Mouse (Mus musculus) hematopoietic stem cell, adult 5-6 weeks (primary cell): Measurements from ENCODE around the gene Pias3. TPM values are rescaled to one million over a fixed set of nuclear protein-coding genes. Genes with fewer than 3 reads are reported as not detected.
"Not testable (repeated sequence)": the region's sequence is repeated elsewhere in the genome, so short reads cannot be mapped to it uniquely, and the experiment has no call there.

Source experiments
- ATAC-seq, 2 experiments: fragments of 125-278 bp in 1 of 2; replicated peaks in 1 of 2; 2 replicates each; pipeline ENCODE4 v1.8.0; 2016 to 2017; ENCODE audit warnings: inconsistent platforms in 2 of 2, mild to moderate bottlenecking in 2 of 2, moderate number of reproducible peaks in 2 of 2, low read depth in 1 of 2, moderate TSS enrichment in 1 of 2; ENCODE audit not compliant: low FRiP score in 2 of 2, poor library complexity in 2 of 2, severe bottlenecking in 2 of 2, insufficient read depth in 1 of 2, low TSS enrichment in 1 of 2
- total RNA-seq: library from RNA; stranded (forward); fragments of 172-1452, 232-1000 nt; gene quantifications from 2 replicates; pipeline ENCODE4 v1.2.3, GENCODE M21; 2017

Gene Pias3
- total RNA-seq, 1 experiment from 2014 or later: 19.0 TPM

- no peak for ATAC-seq
Observed at GRCm38 (mm10) chr3:96708684-96709064, 12.5 kb downstream of the Pias3 start.

GRCm38 (mm10) chr3:96714286-96714685 lies 18.1 kb downstream of the Pias3 start:
- ATAC-seq: no peak

DNA sequence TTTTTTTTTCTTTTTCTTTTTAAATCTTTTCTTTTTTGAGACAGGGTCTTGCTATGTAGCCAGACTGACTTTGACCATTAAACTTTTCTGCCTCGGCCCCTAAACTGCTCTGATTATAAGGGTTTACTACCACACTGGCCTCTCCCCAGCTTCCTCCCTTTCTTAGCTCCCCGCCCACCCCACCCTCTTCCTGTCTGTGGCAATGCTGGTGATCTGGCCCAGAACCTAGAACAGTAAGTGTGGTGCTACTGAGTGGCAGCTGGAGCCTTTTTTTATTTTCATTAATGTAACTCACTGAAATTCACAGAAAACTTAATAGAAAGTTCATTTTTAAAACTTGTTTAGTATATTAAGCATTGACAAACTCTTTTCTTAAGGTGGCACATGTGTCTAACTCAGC lies 19.7 kb downstream of the Pias3 start:
- peak; percentile 69; a peak in 3 of 4 replicates for ATAC-seq

DNA sequence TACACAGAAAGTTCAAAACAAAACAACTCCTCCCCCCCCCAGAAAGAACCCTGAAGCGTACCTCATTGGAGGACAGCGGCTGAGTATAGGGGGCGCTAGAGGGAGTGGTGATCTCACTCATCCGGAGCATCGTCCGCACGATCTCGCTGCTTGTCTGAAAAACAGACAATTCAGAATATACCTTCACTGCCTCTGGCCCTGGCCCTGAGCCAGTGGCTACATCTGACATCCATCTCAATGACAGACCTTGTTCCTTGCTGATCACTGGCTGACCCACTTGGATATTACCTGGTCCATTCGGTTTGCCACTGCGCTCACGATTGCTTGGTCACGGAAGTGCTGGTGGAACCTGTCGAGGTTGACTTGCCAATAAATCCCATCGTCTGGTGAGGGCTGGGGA lies 23.0 kb downstream of the Pias3 start:
- ATAC-seq: 0 out of 4 replicates have a peak, but pooled peaks of 1 of the 2 experiments have one; percentile 22

DNA sequence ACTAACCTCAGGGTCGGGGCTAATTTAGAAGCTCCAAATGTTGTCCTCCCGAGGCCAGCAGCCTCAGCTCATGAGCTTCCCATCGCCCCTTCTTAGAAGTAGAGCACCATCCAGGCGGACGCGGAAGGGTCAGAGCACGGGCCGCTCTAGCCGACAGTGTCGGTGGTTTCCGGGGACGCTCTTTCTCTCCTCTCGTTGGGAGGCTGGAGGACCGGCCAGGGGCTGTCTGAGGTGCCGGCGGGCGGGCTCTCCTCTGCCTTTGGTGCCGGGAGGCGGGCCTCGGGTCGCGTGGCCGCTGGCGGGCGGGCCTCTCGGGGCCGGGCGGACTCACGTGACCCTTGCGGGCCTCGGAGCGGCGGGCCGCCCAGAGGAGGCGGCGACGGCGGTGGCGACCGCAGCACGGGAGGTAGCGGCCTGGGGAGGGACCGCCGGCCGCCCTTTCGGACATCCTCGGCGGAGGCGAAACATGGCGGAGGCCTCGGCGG lies 31.2 kb downstream of the Pias3 start, which contains the start of the genes Polr3c and Rnf115:
Gene Polr3c, minus strand, starts transcription at position 286 of the 485 bp plus-strand sequence.
Gene Rnf115, plus strand, starts transcription at position 322 of the 485 bp plus-strand sequence.
- peak; percentile 94 to 97 for ATAC-seq

DNA sequence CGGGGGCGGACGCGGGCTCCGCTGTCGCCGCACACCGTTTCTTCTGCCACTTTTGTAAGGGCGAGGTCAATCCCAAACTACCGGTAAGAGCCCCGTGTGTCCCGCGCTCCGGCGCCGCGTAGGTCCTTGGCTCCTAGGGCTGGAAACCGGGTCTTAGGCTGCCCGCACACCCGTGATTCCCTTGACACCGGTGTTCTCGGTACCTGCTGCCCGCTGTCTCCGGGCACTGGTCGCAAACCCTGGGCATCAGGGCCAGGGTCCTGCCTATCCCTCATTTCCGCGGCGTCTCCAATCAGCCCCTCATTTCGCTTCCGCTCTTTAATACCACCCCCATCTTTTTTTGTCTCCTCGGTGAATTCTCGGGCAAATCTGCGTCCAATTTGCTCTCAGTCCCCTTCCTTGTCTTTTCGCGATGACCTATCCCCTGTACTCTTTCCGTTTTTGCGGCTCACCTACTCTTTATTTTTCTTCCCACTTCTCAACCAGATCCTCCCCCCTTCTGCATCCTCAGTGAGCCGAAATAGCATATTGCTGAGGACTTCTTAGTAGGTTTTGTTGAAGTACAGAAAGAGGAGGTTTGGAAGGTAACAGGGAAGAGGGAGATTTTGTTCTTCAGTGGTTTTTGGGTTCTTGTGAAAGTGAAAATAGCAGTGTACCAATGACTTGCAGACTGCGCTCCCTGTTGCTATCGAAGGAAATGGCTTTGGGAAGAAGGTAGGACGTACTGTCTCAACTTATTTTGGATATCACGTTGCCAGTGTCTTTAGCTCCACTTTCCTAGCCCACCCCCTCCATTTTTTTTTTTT lies 31.8 kb downstream of the Pias3 start:
- peak; percentile 27 to 32; a peak in 1 of 4 replicates for ATAC-seq

DNA sequence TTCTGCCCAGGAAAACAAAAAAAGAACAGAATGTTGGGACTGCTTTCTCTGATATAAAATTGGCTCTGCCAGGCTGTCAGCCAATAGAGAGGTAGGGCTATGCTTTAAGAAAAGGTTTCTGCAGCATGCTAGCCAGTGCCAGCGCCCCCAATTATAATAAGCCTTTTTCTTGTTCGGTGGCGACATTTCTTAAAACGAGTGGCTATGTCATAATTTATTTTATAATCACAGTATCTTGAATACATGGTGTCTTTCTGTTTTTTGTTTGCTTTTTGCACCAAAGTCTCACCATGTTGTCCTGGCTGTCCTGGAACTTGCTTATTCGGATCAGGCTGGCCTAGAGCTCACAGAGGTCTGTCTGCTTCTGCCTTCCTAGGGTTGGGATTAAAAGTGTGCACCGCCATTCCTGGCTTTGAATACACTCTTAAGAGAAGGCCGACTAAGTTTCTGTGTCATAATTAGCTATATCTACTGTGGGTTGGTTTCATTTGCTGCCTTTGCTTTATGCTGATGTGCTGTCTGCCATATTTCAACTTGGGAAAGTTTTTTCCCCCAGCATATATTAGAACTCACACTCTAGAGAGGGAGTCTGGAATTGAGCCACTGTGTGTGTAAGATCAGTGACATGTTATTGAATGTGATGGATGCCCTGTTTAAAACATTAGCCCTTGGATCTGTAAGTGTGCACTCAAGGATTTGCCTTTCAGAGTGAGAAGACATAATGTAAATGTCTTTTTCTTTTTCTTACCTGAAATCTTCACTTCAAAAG lies 32.6 kb downstream of the Pias3 start:
- no peak for ATAC-seq

GRCm38 (mm10) chr3:96729403-96729784 lies 33.2 kb downstream of the Pias3 start:
- ATAC-seq: no peak

DNA sequence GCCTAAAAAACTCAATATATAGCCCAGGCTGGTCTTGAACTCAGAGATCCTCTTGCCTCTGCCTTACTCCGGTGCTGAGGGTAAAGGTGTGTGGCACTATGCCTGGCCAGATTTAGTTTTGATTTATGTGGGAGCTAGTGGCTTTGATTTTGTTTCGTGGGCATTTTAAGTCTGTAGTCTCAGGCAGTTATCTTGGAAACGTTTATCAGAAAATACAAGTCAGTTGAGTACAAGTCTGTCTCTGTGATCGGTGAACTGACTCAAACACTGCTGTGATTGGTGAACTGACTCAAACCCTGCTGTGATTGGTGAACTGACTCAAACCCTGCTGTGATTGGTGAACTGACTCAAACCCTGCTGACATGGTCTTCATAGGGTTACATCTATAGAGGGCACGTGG lies 34.6 kb downstream of the Pias3 start:
- ATAC-seq: no peak

DNA sequence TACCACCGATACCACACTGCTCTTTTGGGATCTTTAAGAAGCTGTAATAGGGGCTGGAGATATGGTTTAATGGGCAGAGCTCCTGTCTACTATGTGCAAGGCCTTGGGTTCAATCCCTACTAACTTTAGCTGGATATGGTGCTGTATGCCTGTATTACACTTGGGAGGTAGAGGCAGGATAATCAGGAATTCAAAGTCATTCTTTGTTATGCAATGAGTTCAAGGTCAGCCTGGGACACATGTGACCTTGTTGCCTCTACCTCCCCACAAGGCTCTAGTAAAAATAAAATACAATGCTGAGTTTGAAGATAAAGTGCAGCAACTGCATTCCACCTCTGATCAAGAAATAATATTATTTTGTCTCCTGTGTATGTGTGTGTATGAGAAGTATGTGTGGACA lies 37.8 kb downstream of the Pias3 start:
- ATAC-seq: no peak

DNA sequence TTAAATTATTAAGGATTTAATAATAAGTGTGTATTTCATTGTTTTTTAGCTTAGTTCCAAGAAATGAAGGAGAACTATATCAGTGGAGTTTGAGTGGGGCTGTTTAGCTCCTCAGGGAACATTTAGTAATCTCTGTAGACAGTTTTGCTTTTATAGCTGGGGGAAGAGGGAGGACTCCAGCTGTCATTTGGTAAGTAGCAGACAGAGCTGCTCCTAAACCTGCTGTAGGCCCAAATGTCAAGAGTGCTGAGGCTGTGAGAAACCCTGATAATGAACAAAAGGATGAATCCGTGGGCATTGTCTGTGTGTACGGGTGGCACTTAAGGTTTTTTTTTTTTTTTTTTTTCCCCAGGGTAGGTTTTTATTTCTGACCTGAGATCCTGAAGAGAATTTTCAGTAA lies 39.0 kb downstream of the Pias3 start:
- ATAC-seq: no peak

GRCm38 (mm10) chr3:96737013-96737740 lies 41.0 kb downstream of the Pias3 start:
- no peak for ATAC-seq

DNA sequence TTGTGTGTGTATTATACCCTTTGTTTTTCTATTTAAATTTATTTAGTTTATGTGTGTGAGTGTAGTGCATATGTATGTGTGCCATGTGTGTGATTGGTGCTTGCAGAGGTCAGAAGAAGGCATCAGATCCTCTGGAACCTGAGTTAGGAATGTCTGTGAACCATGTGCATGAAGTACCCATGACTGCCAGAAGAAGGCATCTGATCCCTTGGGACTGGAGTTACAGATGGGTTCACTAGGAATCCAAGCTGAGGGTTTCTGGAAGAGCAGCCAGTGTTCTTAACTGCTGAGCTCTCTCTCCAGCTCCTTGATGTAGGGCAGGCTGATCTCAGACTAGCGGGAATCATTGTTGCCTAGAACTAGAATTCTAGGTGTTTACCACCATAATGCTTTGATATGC lies 41.8 kb downstream of the Pias3 start:
- no peak for ATAC-seq

DNA sequence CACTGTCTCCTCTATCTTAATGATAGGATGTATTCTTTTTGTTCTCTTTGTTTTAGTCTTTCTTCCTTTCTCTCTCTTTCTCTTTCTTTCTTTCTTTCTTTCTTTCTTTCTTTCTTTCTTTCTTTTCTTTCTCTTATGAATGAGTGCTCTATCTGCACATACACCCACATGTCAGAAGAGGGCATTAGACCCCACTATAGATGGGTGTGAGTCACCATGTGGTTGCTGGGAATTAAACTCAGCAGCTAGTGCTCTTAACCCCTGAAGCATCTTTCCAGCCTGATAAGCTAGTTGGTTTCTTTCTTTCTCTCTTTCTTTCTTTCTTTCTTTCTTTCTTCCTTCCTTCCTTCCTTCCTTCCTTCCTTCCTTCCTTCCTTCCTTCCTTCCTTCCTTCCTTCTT lies 44.1 kb downstream of the Pias3 start:
- ATAC-seq: not testable (repeated sequence)

GRCm38 (mm10) chr3:96744348-96744747 lies 48.2 kb downstream of the Pias3 start:
- ATAC-seq: no peak

DNA sequence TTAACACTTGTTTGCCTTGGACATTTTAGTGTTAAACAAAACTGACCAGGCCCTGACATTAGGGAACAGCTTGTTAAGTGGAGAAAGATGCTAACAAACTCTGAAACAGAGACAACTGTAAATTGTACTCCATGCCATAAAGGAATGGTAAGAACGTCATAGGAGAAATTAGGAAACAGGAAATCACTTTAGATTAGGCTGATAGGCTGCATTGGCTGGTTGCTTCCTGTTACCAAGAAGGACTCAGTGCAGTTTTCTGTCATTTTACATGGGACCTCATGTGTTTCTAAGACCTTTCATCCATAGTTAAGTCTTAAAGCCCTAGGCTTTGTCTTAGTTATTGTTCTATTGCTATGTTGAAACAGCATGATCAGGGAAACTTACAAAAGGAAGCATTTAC lies 50.6 kb downstream of the Pias3 start:
- 0 out of 4 replicates have a peak, but pooled peaks of 1 of the 2 experiments have one; percentile 32 for ATAC-seq
